Mouse (Mus musculus) MEL (cell line): ENCODE results near the gene Pdzd2. TPM values are rescaled to one million over a fixed set of nuclear protein-coding genes. Genes with fewer than 3 reads are reported as not detected.

ENCODE experiments used
- DNase-seq: peaks from one replicate; pipeline ENCODE4 v3.0.0; 2011; ENCODE audit warnings: low read depth, low spot score
- H3K27ac ChIP-seq: 2 replicates; pipeline ENCODE4 v1.5.1; 2012; ENCODE audit warnings: low read depth, mild to moderate bottlenecking, control low read depth, low read length, moderate library complexity; ENCODE audit not compliant: control insufficient read depth
- H3K27me3 ChIP-seq, 2 experiments: fragments of 150-350 bp in 1 of 2; sonication (generic) in 1 of 2; 2 replicates each; pipeline ENCODE4 v1.6.1; 2012; ENCODE audit warnings: low read length in 2 of 2, mild to moderate bottlenecking in 2 of 2, improper control_type of control experiment in 1 of 2, moderate library complexity in 1 of 2; ENCODE audit not compliant: insufficient read depth in 2 of 2, control insufficient read depth in 1 of 2
- H3K36me3 ChIP-seq, 2 experiments: 2 replicates each; pipeline ENCODE4 v1.6.1; 2012 to 2014; ENCODE audit warnings: low read length in 2 of 2, improper control_type of control experiment in 1 of 2, inconsistent platforms in 1 of 2, mild to moderate bottlenecking in 1 of 2; ENCODE audit not compliant: insufficient read depth in 2 of 2, control insufficient read depth in 1 of 2
- H3K4me1 ChIP-seq, 2 experiments: fragments of 150-350 bp in 1 of 2; sonication (generic) in 1 of 2; 2 replicates each; pipeline ENCODE4 v1.6.1; 2012; ENCODE audit warnings: low read length in 2 of 2, improper control_type of control experiment in 1 of 2, mild to moderate bottlenecking in 1 of 2; ENCODE audit not compliant: insufficient read depth in 2 of 2, control insufficient read depth in 1 of 2
- H3K4me3 ChIP-seq, 2 experiments: fragments of 150-350 bp in 1 of 2; sonication (generic) in 1 of 2; 2 replicates each; pipeline ENCODE4 v1.5.1; 2012; ENCODE audit warnings: low read depth in 2 of 2, low read length in 2 of 2, mild to moderate bottlenecking in 2 of 2, moderate library complexity in 2 of 2, control low read depth in 1 of 2, improper control_type of control experiment in 1 of 2; ENCODE audit not compliant: control insufficient read depth in 1 of 2, insufficient read depth in 1 of 2
- H3K79me2 ChIP-seq: 2 replicates; pipeline ENCODE4 v1.6.1; 2012; ENCODE audit warnings: mild to moderate bottlenecking, low read length, moderate library complexity; ENCODE audit not compliant: control insufficient read depth, poor library complexity, insufficient read depth
- H3K9ac ChIP-seq: 2 replicates; pipeline ENCODE4 v1.6.1; 2012; ENCODE audit warnings: low read depth, mild to moderate bottlenecking, control low read depth, low read length, moderate library complexity; ENCODE audit not compliant: control insufficient read depth, poor library complexity, severe bottlenecking
- H3K9me3 ChIP-seq: fragments of 150-350 bp; sonication (generic); replicated peaks from 2 replicates; pipeline ENCODE4 v1.6.1; 2012; ENCODE audit warnings: mild to moderate bottlenecking, low read length, improper control_type of control experiment, moderate library complexity; ENCODE audit not compliant: insufficient read depth
- BHLHE40 ChIP-seq: IDR thresholded peaks from 2 replicates; pipeline ENCODE4 v1.6.1; 2012; ENCODE audit warnings: low read depth, mild to moderate bottlenecking, inconsistent platforms, low read length, improper control_type of control experiment, borderline replicate concordance
- CHD2 ChIP-seq: IDR thresholded peaks from 2 replicates; pipeline ENCODE4 v1.6.1; 2011; ENCODE audit warnings: low read length, improper control_type of control experiment
- CTCF ChIP-seq, 3 experiments: IDR thresholded peaks in 2 of 3; conservative IDR thresholded peaks in 1 of 3; 2 replicates each; pipeline ENCODE4 v1.5.1; 2011 to 2012; ENCODE audit warnings: low read length in 3 of 3, low read depth in 2 of 3, mild to moderate bottlenecking in 2 of 3, improper control_type of control experiment in 1 of 3, inconsistent platforms in 1 of 3, mixed read lengths in 1 of 3, moderate library complexity in 1 of 3; ENCODE audit not compliant: control insufficient read depth in 1 of 3, insufficient read depth in 1 of 3, poor library complexity in 1 of 3, severe bottlenecking in 1 of 3
- E2F4 ChIP-seq: IDR thresholded peaks from 2 replicates; pipeline ENCODE4 v1.6.1; 2011; ENCODE audit warnings: low read depth, low read length, improper control_type of control experiment, borderline replicate concordance
- ELF1 ChIP-seq: IDR thresholded peaks from 2 replicates; pipeline ENCODE4 v1.6.1; 2014; ENCODE audit warnings: low read depth, mild to moderate bottlenecking, inconsistent platforms, low read length, improper control_type of control experiment, moderate library complexity
- EP300 ChIP-seq, 2 experiments: IDR thresholded peaks; 2 replicates each; pipeline ENCODE4 v1.6.1; 2011; ENCODE audit warnings: improper control_type of control experiment in 2 of 2, low read length in 2 of 2, low read depth in 1 of 2, mild to moderate bottlenecking in 1 of 2
- GABPA ChIP-seq: IDR thresholded peaks from 2 replicates; pipeline ENCODE4 v1.6.1; 2012; ENCODE audit warnings: low read depth, mild to moderate bottlenecking, inconsistent platforms, low read length, improper control_type of control experiment, moderate library complexity
- GATA1 ChIP-seq: IDR thresholded peaks from 2 replicates; pipeline ENCODE4 v1.6.1; 2011; ENCODE audit warnings: low read depth, low read length, improper control_type of control experiment
- KAT2A ChIP-seq: conservative IDR thresholded peaks from 2 replicates; pipeline ENCODE4 v1.6.1; 2012; ENCODE audit warnings: low read depth, low read length, improper control_type of control experiment, inconsistent platforms
- MAX ChIP-seq: IDR thresholded peaks from 2 replicates; pipeline ENCODE4 v1.6.1; 2011; ENCODE audit warnings: low read length, improper control_type of control experiment
- MAZ ChIP-seq: IDR thresholded peaks from 2 replicates; pipeline ENCODE4 v1.6.1; 2012; ENCODE audit warnings: low read depth, mild to moderate bottlenecking, inconsistent platforms, low read length, improper control_type of control experiment
- MEF2A ChIP-seq: IDR thresholded peaks from 2 replicates; pipeline ENCODE4 v1.6.1; 2014; ENCODE audit warnings: low read depth, mild to moderate bottlenecking, inconsistent platforms, low read length, improper control_type of control experiment; ENCODE audit not compliant: poor library complexity, insufficient replicate concordance, severe bottlenecking; ENCODE audit errors: extremely low read depth
- MXI1 ChIP-seq: IDR thresholded peaks from 2 replicates; pipeline ENCODE4 v1.6.1; 2011; ENCODE audit warnings: mild to moderate bottlenecking, low read depth, low read length, improper control_type of control experiment
- NELFE ChIP-seq: IDR thresholded peaks from 2 replicates; pipeline ENCODE4 v1.6.1; 2011; ENCODE audit warnings: low read depth, low read length, improper control_type of control experiment
- NRF1 ChIP-seq: IDR thresholded peaks from 2 replicates; pipeline ENCODE4 v1.6.1; 2014; ENCODE audit warnings: low read depth, mild to moderate bottlenecking, inconsistent platforms, low read length, improper control_type of control experiment, moderate library complexity; ENCODE audit not compliant: poor library complexity, insufficient read depth, severe bottlenecking
- POLR2A ChIP-seq, 2 experiments: IDR thresholded peaks; 2 replicates each; pipeline ENCODE4 v1.6.1; 2011 to 2012; ENCODE audit warnings: low read length in 2 of 2, mild to moderate bottlenecking in 2 of 2, control low read depth in 1 of 2, improper control_type of control experiment in 1 of 2, low read depth in 1 of 2, moderate library complexity in 1 of 2; ENCODE audit not compliant: control insufficient read depth in 1 of 2, insufficient read depth in 1 of 2, poor library complexity in 1 of 2
- POLR2AphosphoS2 ChIP-seq: IDR thresholded peaks from 2 replicates; pipeline ENCODE4 v1.6.1; 2011; ENCODE audit warnings: low read length, improper control_type of control experiment
- POLR2AphosphoS5 ChIP-seq: IDR thresholded peaks from 2 replicates; pipeline ENCODE4 v1.6.1; 2012; ENCODE audit warnings: low read depth, borderline replicate concordance, mild to moderate bottlenecking, inconsistent platforms, low read length, moderate library complexity, mixed read lengths
- RCOR1 ChIP-seq: IDR thresholded peaks from 2 replicates; pipeline ENCODE4 v1.6.1; 2012; ENCODE audit warnings: low read depth, mild to moderate bottlenecking, inconsistent platforms, low read length, improper control_type of control experiment
- SIN3A ChIP-seq: IDR thresholded peaks from 2 replicates; pipeline ENCODE4 v1.6.1; 2012; ENCODE audit warnings: low read length, improper control_type of control experiment, inconsistent platforms
- SMC3 ChIP-seq: IDR thresholded peaks from 2 replicates; pipeline ENCODE4 v1.6.1; 2011; ENCODE audit warnings: low read depth, low read length, improper control_type of control experiment
- TAL1 ChIP-seq: IDR thresholded peaks from 2 replicates; pipeline ENCODE4 v1.6.1; 2012; ENCODE audit warnings: mild to moderate bottlenecking, inconsistent platforms, low read length, moderate library complexity, mixed read lengths
- TCF12 ChIP-seq: IDR thresholded peaks from 2 replicates; pipeline ENCODE4 v1.6.1; 2014; ENCODE audit warnings: low read depth, mild to moderate bottlenecking, inconsistent platforms, low read length, improper control_type of control experiment, moderate library complexity
- UBTF ChIP-seq: IDR thresholded peaks from 2 replicates; pipeline ENCODE4 v1.6.1; 2012; ENCODE audit warnings: low read depth, mild to moderate bottlenecking, inconsistent platforms, low read length, improper control_type of control experiment, moderate library complexity, borderline replicate concordance; ENCODE audit not compliant: insufficient read depth
- USF1 ChIP-seq: IDR thresholded peaks from 2 replicates; pipeline ENCODE4 v1.6.1; 2014; ENCODE audit warnings: low read depth, mild to moderate bottlenecking, inconsistent platforms, low read length, improper control_type of control experiment, moderate library complexity
- USF2 ChIP-seq, 2 experiments: IDR thresholded peaks; 2 replicates each; pipeline ENCODE4 v1.6.1; 2011 to 2012; ENCODE audit warnings: improper control_type of control experiment in 2 of 2, low read length in 2 of 2, borderline replicate concordance in 1 of 2, inconsistent platforms in 1 of 2, low read depth in 1 of 2, mild to moderate bottlenecking in 1 of 2; ENCODE audit not compliant: insufficient read depth in 1 of 2
- ZC3H11A ChIP-seq: IDR thresholded peaks from 2 replicates; pipeline ENCODE4 v1.6.1; 2012; ENCODE audit warnings: low read depth, mild to moderate bottlenecking, inconsistent platforms, low read length, improper control_type of control experiment
- ZKSCAN1 ChIP-seq: IDR thresholded peaks from 2 replicates; pipeline ENCODE4 v1.6.1; 2012; ENCODE audit warnings: low read depth, mild to moderate bottlenecking, inconsistent platforms, low read length, improper control_type of control experiment, moderate library complexity
- ZMIZ1 ChIP-seq: IDR thresholded peaks from 2 replicates; pipeline ENCODE4 v1.6.1; 2012; ENCODE audit warnings: low read depth, mild to moderate bottlenecking, inconsistent platforms, low read length, improper control_type of control experiment, moderate library complexity
- polyA plus RNA-seq, 2 experiments: library from polyadenylated mRNA; stranded (reverse) in 1 of 2; unstranded in 1 of 2; fragments of >175 nt in 1 of 2; fragments of >200 nt in 1 of 2; gene quantifications; 2 replicates each; pipeline versions ENCODE4 v1.2.1 to v1.2.4; 2012; ENCODE audit warnings: low replicate concordance in 2 of 2, low read depth in 1 of 2; ENCODE audit not compliant: insufficient read length in 2 of 2, insufficient read depth in 1 of 2, missing spikeins in 1 of 2
- total RNA-seq: library from RNA; depleted of rRNA; stranded (reverse); fragments of 300-350 nt; gene quantifications from 2 replicates; pipeline ENCODE4 v1.2.3, GENCODE M21; 2012

Pdzd2 gene
- total and polyA plus RNA-seq, 3 experiments: 0.15 to 0.33 TPM; not detected in 1

DNA sequence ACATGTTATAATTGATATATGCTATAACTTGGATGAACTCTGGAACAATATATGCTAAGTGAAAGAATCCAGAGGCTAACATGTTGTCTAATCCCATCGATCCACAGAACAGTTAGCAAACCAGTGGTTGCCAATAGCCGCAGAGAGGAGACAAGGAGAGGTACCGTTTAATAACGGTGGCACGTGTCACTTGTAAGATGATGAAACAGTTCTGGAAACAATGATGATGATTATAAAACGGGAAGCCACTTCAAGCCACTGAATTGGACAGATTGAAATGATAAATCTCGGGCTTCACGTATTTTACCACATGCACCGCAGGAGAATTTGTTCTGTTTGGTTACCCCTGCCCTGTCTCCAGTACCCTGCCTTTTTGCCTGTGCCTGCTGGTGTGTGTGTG, 112.8 kb downstream of the Pdzd2 start:
- H3K79me2 ChIP-seq: no peaks in the 10 kb centered on the region
- peaks cover 0 to 2% of the 10 kb centered on the region in 2 experiments; a peak in 1 of 4 replicates for H3K4me1 ChIP-seq
- no peak overlapping the region for H3K9ac ChIP-seq
- H3K4me3 ChIP-seq: no peak overlapping the region
- H3K27me3 ChIP-seq: peaks cover 0 to 1% of the 10 kb centered on the region in 2 experiments; a peak in 2 of 4 replicates
- no peaks in the 10 kb centered on the region for H3K36me3 ChIP-seq
- no peak overlapping the region for H3K27ac ChIP-seq
- TF ChIP-seq ZMIZ1: no peak
- TF ChIP-seq BHLHE40: no peak
- TF ChIP-seq TCF12: no peak
- no peak for TF ChIP-seq MAZ
- no peak for TF ChIP-seq UBTF
- no peak for TF ChIP-seq GATA1
- no peak for TF ChIP-seq NELFE
- TF ChIP-seq MXI1: no peak
- no peak for TF ChIP-seq TAL1
- no peak for TF ChIP-seq E2F4
- TF ChIP-seq CTCF (IDR thresholded peaks at IDR 0.05 in 2 of 3, conservative IDR thresholded peaks at IDR 0.05 in 1 of 3; ENCODE audit: control insufficient read depth in 1 of 3, insufficient read depth in 1 of 3, low read depth in 2 of 3, low read length in 3 of 3, poor library complexity in 1 of 3, severe bottlenecking in 1 of 3): no peak
- TF ChIP-seq POLR2AphosphoS2: no peak
- TF ChIP-seq MEF2A: no peak
- TF ChIP-seq POLR2AphosphoS5: no peak
- TF ChIP-seq GABPA: no peak
- TF ChIP-seq EP300 (IDR thresholded peaks at IDR 0.05; ENCODE audit: low read depth in 1 of 2, low read length in 2 of 2): no peak
- no peak for TF ChIP-seq CHD2
- TF ChIP-seq POLR2A (IDR thresholded peaks at IDR 0.05; ENCODE audit: control insufficient read depth in 1 of 2, insufficient read depth in 1 of 2, low read depth in 1 of 2, low read length in 2 of 2, poor library complexity in 1 of 2): no peak
- no peak for TF ChIP-seq KAT2A
- no peaks in the 10 kb centered on the region for H3K9me3 ChIP-seq
- DNase-seq: no peak

- Histone ChIP-seq H3K27ac (no peak overlapping the region), H3K36me3 (no peaks in the 10 kb centered on the region), H3K4me3 (no peak overlapping the region), H3K27me3 (peaks cover 0 to 1% of the 10 kb centered on the region in 2 experiments; a peak in 2 of 4 replicates), H3K4me1 (no peaks in the 10 kb centered on the region), H3K9me3 (no peaks in the 10 kb centered on the region), H3K9ac (no peak overlapping the region), H3K79me2 (no peaks in the 10 kb centered on the region)
- no peak for DNase-seq
- no peak for TF ChIP-seq USF2 (IDR thresholded peaks at IDR 0.05; ENCODE audit: borderline replicate concordance in 1 of 2, insufficient read depth in 1 of 2, low read depth in 1 of 2, low read length in 2 of 2)
- no peak for TF ChIP-seq POLR2A (IDR thresholded peaks at IDR 0.05; ENCODE audit: control insufficient read depth in 1 of 2, insufficient read depth in 1 of 2, low read depth in 1 of 2, low read length in 2 of 2, poor library complexity in 1 of 2)
- TF ChIP-seq SIN3A: no peak
- no peak for TF ChIP-seq GABPA
- no peak for TF ChIP-seq NRF1
- TF ChIP-seq TAL1: no peak
- TF ChIP-seq BHLHE40: no peak
- no peak for TF ChIP-seq ZC3H11A
- no peak for TF ChIP-seq ELF1
- no peak for TF ChIP-seq ZKSCAN1
- no peak for TF ChIP-seq UBTF
- TF ChIP-seq RCOR1: no peak
- TF ChIP-seq MEF2A: no peak
- TF ChIP-seq SMC3: no peak
- TF ChIP-seq MXI1: no peak
- TF ChIP-seq NELFE: no peak
- no peak for TF ChIP-seq POLR2AphosphoS5
- TF ChIP-seq MAX: no peak
- no peak for TF ChIP-seq USF1
Measured at GRCm38 (mm10) chr15:12626166-12626565, 113.6 kb downstream of the Pdzd2 start.
